Mouse (Mus musculus): ENCODE results near the gene Stk24.

GRCm38 (mm10) chr14:121426743-121427142 is 46.9 kb upstream of the Stk24 start:
- TF ChIP-seq GATA1 (IDR thresholded peaks at IDR 0.05; ENCODE audit: low read length) (no peak), TAL1 (IDR thresholded peaks at IDR 0.05; ENCODE audit: low read length) (no peak)
